Mouse (Mus musculus) monocyte, adult 2 months (primary cell): ENCODE measurements around the gene Upk3a.

Source experiments
- DNase-seq, 2 experiments: peaks; one replicate each; pipeline ENCODE4 v3.0.0; 2022; ENCODE audit warnings: low spot score in 2 of 2, low read depth in 1 of 2

Gene Upk3a

DNA sequence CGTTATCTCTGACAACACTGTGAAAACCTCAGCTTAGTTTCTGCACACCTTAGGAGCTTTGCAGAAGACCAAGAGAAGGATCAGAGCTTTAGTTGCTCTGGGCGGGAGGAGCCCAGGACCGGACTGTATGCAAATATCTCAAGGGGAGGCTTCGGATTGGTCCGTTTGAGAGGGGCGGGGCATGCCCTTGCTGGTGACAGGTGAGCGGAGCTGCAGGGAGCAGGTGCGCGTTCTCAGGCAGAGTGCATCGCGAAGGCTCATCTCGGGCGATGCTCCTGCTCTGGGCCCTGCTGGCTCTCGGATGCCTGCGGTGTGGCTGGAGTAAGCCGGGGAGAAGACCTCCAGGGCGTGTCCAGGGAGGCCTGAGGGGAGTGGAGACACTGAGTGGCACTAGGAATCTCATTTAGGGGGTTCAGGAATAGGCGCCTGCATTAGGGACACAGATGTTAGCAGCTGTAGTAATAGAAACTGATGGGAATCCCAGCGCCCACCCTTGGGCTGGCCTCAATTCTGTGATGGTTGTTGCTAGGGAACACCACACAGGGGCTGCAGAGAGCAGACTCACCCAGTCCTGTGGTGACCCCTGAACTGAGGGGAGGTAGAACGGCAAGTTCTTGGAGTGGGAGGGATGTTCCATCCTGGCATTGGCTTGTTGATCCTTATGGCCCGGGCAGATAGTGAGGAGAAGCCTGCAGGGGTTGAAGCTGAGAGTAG lies at the start of gene Upk3a:
Upk3a (plus strand) TSS at position 191 of the 714 bp plus-strand sequence.
- no peak for DNase-seq

DNA sequence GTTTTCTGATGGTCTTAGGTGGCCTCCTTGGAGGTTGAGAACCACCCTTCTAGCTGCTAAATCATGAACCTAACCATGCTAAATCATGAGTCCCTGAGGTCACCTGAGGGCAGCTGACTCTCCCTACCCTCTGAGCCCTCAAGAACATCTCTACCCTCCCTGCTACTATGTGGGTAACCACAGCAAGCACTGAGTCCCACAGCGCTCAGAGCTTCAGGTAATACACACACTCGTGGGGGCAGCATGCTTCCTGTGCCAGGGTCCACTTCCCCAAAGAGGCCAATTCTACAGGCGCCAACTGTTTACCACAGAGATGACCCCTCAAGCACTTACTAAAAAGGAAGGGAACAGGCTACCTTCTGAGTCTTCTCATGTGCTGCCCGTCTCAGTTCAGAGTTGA lies 48.4 kb upstream of the Upk3a start:
- no peak for DNase-seq

DNA sequence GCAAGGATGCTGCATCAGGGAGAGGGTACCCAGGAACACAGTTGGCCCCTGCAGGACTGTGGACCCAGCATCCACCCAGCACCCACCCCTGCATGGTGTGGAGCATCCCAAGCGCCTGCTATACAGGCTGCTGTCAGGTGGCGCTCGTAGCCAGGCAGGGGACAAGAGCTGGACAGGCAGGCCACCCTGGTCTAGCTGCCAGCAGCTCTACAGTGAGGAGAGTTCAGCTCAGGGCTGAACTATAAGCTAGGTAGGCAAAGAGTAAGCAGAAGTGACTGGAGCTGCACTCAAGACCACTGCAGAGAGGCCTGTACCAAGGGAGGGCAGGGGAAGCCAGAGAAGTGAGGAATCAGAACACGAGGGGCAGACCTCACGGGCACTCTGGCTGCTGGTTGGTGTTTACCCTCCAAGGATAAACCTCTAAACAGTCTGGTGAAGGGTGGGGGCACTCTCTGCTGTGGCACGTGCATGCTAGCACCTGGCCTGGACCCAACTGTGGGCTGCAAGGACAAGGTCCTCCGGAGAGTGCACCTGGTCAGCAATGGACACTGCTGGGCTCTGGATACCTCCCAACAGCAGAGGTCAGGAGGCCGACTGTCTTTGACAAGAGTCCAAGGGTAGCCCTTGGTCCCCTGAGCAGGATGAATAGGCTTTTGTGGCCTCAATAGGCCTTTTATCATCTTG lies 43.9 kb upstream of the Upk3a start:
- no peak for DNase-seq

DNA sequence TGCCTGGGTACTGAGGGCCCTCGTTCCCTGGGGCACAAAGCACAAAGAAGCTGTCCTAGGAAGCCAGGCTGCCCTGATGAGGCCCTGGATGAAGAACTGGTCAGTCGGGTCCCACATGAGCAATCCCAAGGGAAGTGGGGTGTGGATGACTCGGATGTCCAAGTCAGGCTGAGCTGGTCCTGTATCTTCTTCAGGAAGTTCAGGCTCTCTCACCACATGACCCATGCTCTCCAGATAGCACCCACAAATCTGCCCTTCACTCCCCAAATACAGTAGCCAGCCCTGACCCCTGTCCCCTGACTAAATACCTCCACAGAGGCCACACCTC lies 43.4 kb upstream of the Upk3a start:
- no peak for DNase-seq

DNA sequence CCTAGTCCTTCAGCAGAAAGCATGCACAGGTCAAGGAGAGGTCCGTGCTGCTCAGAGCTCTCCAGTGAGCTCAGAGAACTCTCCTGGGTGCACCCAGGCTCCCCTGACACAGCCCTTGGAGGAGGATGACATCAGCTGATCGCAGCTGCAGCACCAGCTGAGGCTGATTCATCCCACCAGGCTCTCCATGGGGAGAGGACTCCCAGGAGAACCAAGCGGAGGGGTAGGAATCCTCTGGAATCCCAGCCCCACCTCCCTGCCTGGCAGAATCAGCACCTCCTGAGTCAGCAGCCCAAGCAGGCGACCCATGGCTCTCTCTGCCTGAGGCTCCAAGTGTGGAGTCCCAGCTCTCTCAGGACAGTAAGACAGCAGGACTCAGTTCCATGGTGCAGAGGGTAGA lies 41.2 kb upstream of the Upk3a start:
- DNase-seq = no peak

DNA sequence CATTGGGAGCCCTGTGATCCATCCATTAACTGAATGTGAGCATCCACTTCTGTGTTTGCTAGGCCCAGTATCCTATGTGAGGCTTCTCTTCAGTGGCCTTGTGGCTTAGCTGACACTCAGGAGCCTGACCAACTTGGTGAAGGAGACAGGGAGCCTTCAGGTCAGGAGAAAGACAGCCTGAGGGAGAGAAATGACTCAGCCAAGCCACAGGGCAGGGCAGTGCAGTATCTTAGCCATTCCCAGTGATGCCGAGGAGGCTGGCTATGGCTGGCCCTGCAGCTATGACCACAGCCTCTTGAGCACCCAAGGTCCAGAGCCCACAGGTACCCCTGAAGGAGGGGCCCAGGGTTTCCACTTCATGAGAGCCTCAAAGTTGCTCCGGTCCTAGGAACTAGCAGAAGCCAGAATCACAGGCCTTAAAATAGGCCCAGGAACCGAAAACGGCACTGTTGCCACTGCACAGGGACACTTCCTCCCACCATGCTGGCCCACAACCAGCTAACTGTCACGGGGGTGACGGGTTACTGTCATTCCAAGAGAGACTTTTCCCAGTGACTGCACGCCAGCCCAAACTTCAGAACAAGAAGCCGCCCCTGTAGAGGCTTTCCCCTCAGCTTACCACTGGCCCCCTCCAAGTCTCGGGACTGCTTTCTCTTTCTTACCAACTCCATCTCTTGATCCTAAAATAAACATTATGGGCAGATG lies 35.2 kb upstream of the Upk3a start:
- DNase-seq = peak in 1 of 2 experiments; percentile 27

DNA sequence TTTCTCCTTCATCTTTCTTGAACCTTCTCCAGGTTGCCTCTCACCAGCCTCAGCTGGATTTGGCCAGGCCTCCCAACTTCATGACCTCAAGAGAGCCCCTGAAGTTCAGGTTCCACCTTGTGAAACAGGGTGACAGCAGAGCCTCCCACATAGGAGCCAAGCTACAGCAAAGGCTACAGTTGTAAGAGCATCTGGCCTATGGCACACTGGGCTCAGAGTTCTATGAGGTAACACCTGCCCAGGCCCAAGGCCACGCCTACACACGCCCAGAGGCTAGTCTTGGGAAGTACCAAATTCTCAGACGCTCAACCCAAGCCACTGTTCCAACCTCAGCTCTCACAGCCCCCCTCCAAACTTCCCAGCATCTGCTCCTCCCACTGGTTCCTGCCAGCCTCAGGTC lies 34.1 kb upstream of the Upk3a start:
- DNase-seq = no peak

DNA sequence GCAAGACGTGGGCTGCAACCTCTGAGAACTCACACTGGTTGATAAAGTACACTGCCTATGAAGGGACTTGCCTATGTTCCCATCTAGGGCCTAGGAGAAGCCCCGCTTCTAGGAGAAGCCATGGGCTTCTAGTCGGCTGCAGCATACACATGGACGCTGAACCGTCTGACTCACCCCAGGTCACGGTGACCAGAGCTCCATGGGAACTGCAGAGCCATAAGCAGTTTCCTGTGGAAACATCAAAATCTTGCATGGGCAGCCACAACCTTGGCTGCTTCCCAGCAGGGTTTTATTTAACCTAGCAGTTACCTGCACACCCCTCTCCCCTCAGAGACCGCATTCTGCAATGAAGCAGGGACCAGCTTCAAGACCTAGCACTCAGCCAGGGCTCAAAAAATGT lies 33.2 kb upstream of the Upk3a start:
- no peak for DNase-seq

DNA sequence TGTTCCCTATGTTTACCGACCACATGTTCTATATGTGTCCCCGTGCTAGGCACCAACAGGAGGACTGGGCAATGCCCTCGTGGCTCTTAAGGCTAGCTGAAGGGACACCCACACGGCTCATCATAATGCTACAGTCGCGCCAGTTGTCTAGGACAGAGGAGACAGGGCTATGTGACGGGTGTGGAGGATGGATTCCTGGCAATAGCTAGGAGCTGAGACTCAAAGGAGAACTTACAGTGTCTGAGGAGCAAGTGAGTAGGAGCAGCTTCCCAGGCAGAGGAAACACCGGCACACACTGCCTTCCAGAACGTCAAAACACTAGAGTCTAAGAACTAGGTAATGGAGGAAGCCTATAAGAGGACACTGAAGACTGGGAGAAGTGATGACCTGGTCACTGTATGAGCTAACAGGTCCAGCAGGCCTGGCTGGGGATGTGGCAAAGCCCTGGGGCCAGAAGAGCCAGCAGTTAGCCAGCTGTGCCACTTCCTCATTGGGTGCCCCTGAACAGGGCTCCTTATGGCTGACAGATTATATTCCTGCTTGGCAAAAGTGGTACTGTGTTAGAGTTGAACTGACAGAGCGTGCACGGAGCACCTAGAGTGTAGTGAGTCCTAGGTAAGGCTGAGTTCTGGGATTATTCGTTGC lies 31.3 kb upstream of the Upk3a start:
- DNase-seq = no peak

DNA sequence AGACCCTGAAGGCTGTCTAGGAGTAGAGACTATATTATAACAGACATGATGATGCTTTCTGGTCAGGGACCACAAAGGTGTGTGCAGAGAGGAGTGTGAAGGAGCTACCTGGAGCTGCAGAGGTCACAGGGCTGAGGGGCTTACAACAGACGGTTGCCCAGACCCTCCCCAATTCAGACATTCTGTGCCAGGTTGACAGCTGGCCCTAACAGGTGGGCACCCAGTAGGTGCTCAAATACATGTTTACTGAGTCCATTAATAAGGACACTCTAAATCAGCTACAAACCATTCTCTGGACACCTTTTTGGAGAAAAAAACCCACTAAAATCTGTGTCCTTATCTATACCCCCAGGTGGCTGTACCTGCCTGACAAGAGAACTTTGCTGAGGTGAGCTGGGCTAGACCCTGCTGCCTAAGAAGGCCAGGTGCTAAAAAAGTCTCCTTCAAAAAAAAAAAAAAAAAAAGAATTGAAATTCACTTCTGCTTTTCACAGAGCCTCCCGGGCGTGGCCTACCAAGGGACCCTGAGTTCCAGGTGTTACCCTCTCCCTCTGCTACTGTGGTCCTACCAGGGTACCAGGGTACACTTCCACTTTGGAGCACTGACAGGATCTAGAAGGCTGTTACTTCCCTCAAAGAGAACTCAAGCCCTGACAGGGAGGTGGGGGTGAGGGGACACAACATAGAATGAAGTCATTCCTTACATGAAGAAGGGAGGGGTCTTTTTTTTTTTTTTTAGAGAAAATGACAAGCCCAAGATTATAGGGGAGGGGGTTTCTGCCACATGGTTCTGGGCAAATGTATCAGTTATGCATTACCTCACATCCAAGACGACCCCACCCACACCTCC lies 30.5 kb upstream of the Upk3a start:
- DNase-seq = no peak

DNA sequence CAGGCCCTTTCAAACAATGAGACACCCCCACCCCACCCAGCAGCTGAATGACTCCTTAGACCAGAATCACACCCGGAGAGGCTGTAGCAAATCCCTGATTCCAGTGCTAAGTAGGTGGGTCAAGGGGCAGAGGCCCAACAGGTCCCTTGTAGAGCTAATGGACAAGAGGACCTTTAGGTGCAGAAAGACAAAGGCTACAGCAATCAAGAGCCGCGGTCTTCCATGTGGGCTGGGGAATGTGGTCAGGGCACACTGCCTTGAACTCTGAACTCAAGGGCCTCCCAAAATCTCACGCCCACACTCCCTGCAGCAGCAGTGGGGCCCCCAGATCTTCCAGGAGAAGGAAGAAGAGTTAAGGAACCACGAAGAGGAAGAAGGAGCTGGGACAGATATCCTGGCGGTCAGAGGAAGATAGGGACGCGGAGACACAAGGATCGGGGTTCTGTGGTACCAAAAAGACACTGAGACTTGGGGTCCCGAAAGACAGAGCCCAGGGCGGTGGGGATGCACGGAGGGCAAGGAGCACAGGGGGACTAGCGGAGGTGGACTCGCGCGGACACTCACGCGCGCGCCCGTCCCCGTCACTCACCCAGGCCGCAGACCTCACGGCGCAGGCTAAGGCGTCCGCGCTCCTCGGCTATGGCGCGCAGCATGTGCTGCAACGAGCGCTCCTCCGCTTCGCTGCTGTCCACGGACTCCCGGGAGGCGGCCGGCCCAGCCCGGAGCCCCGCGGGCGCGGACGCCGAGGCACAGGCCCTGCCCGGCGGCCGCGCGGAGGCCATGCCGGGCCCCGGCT lies 29.7 kb upstream of the Upk3a start:
- DNase-seq = peak in 1 of 2 experiments; percentile 29

DNA sequence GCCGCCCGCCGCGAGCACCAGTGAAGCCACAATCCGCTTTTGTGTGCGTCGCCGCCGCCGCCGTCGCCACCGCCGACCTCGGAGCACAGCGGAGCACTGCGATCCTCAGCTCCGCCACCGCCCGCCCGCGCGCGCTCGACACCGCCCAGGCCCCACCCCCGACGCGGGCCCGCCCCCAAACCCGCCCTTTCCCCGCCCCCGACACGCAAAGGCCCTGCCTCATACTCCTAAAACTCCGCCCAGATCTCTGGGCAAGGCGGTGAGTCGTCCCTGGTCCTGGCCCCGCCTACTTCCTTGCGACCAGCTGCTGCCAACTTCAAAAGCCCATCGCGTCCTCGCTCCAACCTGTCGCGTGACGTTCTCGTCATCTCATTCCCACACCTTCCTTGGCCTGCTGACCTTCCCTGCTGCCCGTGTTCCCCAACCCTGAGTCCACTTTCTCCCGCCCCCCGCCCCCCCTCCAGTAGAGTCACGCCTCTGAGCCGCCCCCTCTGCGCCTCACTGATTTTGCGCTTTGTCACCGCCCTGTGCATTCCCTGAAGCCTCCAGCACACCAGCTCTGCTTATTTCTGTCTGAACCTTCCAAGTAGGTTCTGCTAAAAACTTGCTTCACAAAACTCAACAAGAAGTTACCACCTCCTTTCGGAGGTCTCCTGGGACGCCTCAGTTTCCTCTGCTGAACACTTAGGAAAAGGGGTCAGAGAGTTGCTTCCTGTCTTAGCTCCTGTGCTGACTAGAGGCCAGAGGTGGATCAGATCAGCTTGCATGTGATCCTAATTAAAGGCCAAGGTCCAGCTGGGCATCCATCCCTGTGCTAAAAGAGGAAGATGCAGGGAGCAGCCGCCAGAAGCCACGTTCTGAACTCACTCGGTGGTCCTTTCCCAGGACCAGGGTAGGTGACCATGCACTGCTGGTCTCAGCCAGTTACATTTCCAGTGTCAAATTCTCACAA lies 28.8 kb upstream of the Upk3a start, which contains the start of gene 5031439G07Rik:
5031439G07Rik (minus strand) TSS at position 678 of the 952 bp plus-strand sequence.
- peak; percentile 64 to 80 for DNase-seq

DNA sequence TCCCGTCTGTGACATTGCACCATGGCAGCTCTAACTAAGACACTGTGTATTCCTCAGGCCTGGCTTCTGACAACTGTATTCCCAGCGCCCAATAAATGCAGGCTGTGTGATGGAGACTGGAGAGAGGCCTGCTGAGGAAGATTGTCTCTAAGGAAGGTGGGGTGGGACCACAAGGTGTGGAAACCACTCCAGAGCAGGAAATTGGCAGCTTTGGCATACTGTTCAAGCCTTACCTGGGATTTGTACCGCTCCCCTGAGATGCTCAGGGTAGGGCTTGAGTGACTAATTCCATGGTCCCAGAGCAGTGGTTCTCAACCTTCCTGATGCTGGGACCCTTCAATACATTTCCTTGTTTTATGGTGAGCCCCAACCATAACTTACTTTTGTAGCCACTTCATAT lies 27.8 kb upstream of the Upk3a start:
- no peak for DNase-seq

DNA sequence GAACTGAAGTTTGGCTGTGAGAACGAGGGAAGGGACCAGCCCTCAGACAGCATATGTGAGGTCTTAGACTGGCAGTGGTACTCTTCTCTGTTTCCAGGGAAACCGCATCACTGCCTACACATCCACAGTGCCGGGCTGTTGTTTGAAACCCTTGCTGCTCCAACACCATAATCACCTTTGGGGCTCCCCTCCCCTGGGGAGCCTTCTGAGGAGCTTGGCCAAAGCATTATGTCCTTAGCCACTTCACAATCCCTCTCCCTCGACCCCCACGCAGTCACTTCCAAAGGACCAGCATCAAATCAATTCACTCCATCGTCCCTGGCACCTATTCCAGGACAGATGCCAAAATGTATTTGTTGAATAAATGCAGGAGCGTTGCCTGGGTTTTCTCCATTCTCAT lies 27.2 kb upstream of the Upk3a start:
- DNase-seq = no peak

DNA sequence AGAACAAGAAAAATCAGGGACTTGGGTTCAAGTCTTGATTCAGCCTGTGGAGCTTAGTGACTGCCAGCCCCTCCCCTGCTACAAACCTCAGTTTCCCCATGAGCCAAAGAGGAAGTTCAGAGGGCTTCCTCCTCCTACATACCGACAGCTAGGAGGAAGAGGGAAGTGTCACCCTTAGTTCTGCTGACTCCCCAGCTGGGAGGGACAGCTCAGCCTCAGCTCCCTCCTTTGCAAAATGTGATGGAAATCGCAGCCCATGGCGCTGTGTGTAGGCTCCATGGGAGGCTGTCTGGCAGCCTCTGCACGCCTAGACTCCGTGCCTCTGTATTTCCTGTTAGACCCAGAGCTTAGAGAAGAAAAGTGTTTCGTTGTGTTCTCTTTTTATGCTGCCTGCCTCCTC lies 22.4 kb upstream of the Upk3a start:
- peak in 1 of 2 experiments; percentile 43 for DNase-seq

DNA sequence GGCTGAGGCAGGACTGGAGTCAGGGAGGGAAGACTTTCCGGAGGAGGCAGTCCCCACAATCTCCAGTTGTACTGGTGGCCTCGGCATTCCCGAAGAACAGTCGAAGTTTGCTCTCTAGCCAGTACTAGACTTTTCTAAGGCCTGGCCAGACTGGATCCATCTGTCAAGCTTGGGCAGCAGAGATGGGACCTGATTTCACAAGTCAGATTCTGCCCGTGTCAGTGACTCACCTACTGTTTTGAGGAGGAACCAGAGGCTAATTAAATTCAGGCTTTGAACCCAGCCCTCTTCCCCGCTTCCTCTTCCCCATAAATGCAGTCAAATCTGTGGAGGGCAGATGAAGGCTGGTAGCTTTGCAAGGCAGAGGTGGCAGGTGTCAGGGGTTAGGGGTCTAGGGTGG lies 21.9 kb upstream of the Upk3a start:
- peak; percentile 59 to 69 for DNase-seq

DNA sequence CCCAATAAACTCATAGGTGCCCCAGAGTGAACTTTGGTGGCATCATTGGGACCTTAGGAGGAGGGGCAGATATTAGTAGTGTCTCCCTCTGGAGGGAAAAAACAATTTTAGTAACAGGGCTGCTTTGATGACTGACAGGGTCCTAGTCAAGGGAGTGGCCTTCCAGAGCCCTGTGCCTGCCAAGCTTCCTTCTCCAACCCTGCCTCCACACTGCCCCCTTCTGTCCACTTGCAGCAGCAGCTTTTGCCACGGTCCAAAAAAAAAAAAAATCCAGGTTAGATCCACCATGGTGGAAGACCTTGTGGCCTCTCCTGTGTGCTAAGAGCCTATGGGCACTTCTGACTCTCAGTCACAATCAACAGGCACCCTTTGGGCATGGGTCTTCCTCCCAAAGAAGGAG lies 21.0 kb upstream of the Upk3a start:
- peak in 1 of 2 experiments; percentile 59 for DNase-seq

DNA sequence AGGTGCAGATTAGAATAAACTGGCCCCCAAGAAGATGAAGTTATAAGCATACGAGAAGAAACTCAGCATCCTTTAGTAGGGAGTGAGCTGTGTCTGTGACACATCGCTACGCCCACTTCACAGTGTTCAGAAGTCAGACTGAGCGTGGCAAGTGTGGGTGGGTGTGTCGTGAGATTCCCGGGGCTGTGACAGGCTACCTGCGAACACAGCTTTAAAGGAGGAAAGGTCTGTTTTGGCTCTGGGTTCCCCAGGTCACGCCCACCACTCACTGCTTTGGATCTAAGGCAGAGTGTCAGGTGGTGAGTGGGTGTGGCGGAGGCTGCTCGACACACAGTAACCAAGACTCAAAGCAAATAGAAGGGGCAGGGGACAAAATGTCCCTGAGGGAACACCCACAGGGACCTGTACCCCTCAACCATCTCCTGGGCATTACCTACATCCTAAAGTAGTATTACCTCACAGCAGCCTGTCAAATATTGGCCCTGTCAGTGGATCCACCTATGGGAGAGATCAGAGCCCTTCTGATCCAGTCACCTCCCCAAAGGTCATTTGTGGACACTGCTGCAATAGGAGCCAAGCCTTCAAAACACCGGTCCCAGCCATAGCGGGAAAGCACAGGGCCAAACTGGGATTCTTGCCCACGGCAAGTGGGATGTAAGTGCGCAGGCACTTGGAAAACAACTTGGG lies 19.0 kb upstream of the Upk3a start:
- DNase-seq = no peak
